Comparison of ENCODE assay signal across 19 mouse cellular contexts in genomic region chr2:79713662-79714091, GRCm38 (mm10). TPM values are rescaled to one million over a fixed set of nuclear protein-coding genes. Genes with fewer than 3 reads are reported as not detected.
A peak's percentile ranks its signal among the peaks of the same experiment; 100 is the strongest.
DNase-seq lines count a peak whose midpoint lies in the region; ATAC-seq and TF ChIP-seq lines count a peak whose summit lies in the region.
"Had no signal": no experiment of that assay in that cellular context is flagged by ENCODE, and none has a peak within 500 bp of the region (broad histone marks: within the 10 kb centered on the region; RNA-seq: fewer than 3 reads in every experiment).

No protein-coding gene starts in this region.

- 8% methylated on average over 3 of the region's 3 CpGs for WGBS in liver, embryonic 16.5 days (ENCODE audit: insufficient replicate concordance)
- WGBS in liver, embryonic 12.5 days (ENCODE audit: insufficient replicate concordance) = 13% methylated on average over 3 of the region's 3 CpGs
- 92% methylated on average over 3 of the region's 3 CpGs for WGBS in forebrain, embryonic 14.5 days

- ATAC-seq in liver, embryonic 16.5 days (ENCODE audit: low read depth) = peak; percentile 5; the same call in 1 of the 2 replicates
- no peak for ATAC-seq in liver, embryonic 12.5 days
- peak; percentile 94 for ATAC-seq in granulocyte monocyte progenitor cell, adult 5-6 weeks (replicated peaks; ENCODE audit: poor library complexity, severe bottlenecking)
- peak; percentile 93 for ATAC-seq in neutrophil, adult 5-6 weeks (ENCODE audit: extremely low read depth, insufficient number of reproducible peaks, low FRiP score, poor library complexity, severe bottlenecking)
- no peak for ATAC-seq in forebrain, embryonic 14.5 days
- ATAC-seq: intestine, embryonic 15.5 days; liver, postnatal 0 days had no signal

- TF ChIP-seq CTCF in gastrocnemius, adult 2 months (IDR thresholded peaks at IDR 0.05) = no peak
- TF ChIP-seq CTCF in left cerebral cortex, adult 2 months (IDR thresholded peaks at IDR 0.05) = no peak

- peak overlapping the region; percentile 20; the same call in 1 of the 2 replicates for H3K4me3 ChIP-seq in gastrocnemius, adult 2 months
- H3K4me3 ChIP-seq in liver, embryonic 16.5 days (ENCODE audit: low read depth, low read length) = no peak overlapping the region
- H3K4me3 ChIP-seq in liver, embryonic 12.5 days = no peak overlapping the region
- H3K4me3 ChIP-seq in left cerebral cortex, adult 2 months = no peak overlapping the region
- no peak overlapping the region for H3K4me3 ChIP-seq in forebrain, embryonic 14.5 days (ENCODE audit: low read depth, low read length)
- H3K4me3 ChIP-seq: intestine, embryonic 15.5 days; kidney, embryonic 15.5 days; layer of hippocampus, adult 2 months; megakaryocyte, embryonic 14.5 days had no signal

- H3K36me3 ChIP-seq in liver, embryonic 16.5 days (ENCODE audit: control insufficient read depth, insufficient read depth) = no peaks in the 10 kb centered on the region
- no peaks in the 10 kb centered on the region for H3K36me3 ChIP-seq in liver, embryonic 12.5 days
- H3K36me3 ChIP-seq in forebrain, embryonic 14.5 days (ENCODE audit: control insufficient read depth, insufficient read depth, low read length) = no peaks in the 10 kb centered on the region
- H3K36me3 ChIP-seq: intestine, embryonic 15.5 days; kidney, embryonic 15.5 days had no signal

- peak overlapping the region; percentile 86 for H3K27ac ChIP-seq in gastrocnemius, adult 2 months
- no peak overlapping the region for H3K27ac ChIP-seq in liver, embryonic 16.5 days (ENCODE audit: low read length)
- H3K27ac ChIP-seq in liver, embryonic 12.5 days = no peak overlapping the region
- H3K27ac ChIP-seq in left cerebral cortex, adult 2 months = no peak overlapping the region
- no peak overlapping the region for H3K27ac ChIP-seq in forebrain, embryonic 14.5 days (ENCODE audit: low read depth, low read length)
- H3K27ac ChIP-seq: intestine, embryonic 15.5 days; kidney, embryonic 15.5 days; layer of hippocampus, adult 2 months had no signal

- intact Hi-C loops in gastrocnemius, adult 2 months (cut with DNase I) = loop anchor here (1.0 kb wide), 1 partner anchor 22 kb away; no protein-coding TSS in a partner anchor
- intact Hi-C loops in left cerebral cortex, adult 2 months (cut with DNase I) = no loop called here

- no peaks in the 10 kb centered on the region for H3K9me3 ChIP-seq in liver, embryonic 16.5 days (replicated peaks; ENCODE audit: control insufficient read depth, low read length)
- no peaks in the 10 kb centered on the region for H3K9me3 ChIP-seq in liver, embryonic 12.5 days (replicated peaks)
- H3K9me3 ChIP-seq in forebrain, embryonic 14.5 days (replicated peaks; ENCODE audit: control insufficient read depth, low read length) = no peaks in the 10 kb centered on the region
- H3K9me3 ChIP-seq: intestine, embryonic 15.5 days; kidney, embryonic 15.5 days; megakaryocyte, embryonic 14.5 days had no signal

- DNase-seq in gastrocnemius, adult 2 months = no peak
- DNase-seq in gastrocnemius, adult 18-20 months (ENCODE audit: low spot score) = no peak
- DNase-seq in left cerebral cortex, adult 2 months (ENCODE audit: extremely low spot score in 1 of 2, low spot score in 2 of 2) = no peak
- no peak for DNase-seq in forebrain, embryonic 14.5 days (ENCODE audit: low spot score)
- DNase-seq: cerebellum, adult 9-10 months; liver, postnatal 0 days; retina, postnatal 1 day; spleen, adult 18-20 months; thymus, postnatal 36 days had no signal

- H3K9ac ChIP-seq in liver, embryonic 16.5 days (ENCODE audit: low read depth, low read length) = no peak overlapping the region
- H3K9ac ChIP-seq in liver, embryonic 12.5 days = no peak overlapping the region
- H3K9ac ChIP-seq in forebrain, embryonic 14.5 days (ENCODE audit: low read length) = no peak overlapping the region
- H3K9ac ChIP-seq: intestine, embryonic 15.5 days; kidney, embryonic 15.5 days; liver, postnatal 0 days had no signal

- H3K4me1 ChIP-seq in liver, embryonic 16.5 days (ENCODE audit: control insufficient read depth, low read depth, low read length) = no peaks in the 10 kb centered on the region
- H3K4me1 ChIP-seq in liver, embryonic 12.5 days = peaks cover 6% of the 10 kb centered on the region; the same call in 1 of the 2 replicates
- H3K4me1 ChIP-seq in forebrain, embryonic 14.5 days (ENCODE audit: control insufficient read depth, insufficient read depth, low read length) = no peaks in the 10 kb centered on the region
- H3K4me1 ChIP-seq: intestine, embryonic 15.5 days; kidney, embryonic 15.5 days had no signal

- no peak overlapping the region for H3K4me2 ChIP-seq in liver, embryonic 16.5 days (ENCODE audit: low read depth, low read length)
- no peak overlapping the region for H3K4me2 ChIP-seq in liver, embryonic 12.5 days
- H3K4me2 ChIP-seq in forebrain, embryonic 14.5 days (ENCODE audit: low read length) = no peak overlapping the region
- H3K4me2 ChIP-seq: intestine, embryonic 15.5 days; kidney, embryonic 15.5 days had no signal

- H3K27me3 ChIP-seq in liver, embryonic 16.5 days (ENCODE audit: control insufficient read depth, insufficient read depth, low read depth, low read length) = no peaks in the 10 kb centered on the region
- H3K27me3 ChIP-seq in liver, embryonic 12.5 days (replicated peaks) = no peaks in the 10 kb centered on the region
- H3K27me3 ChIP-seq in forebrain, embryonic 14.5 days (replicated peaks; ENCODE audit: control insufficient read depth, insufficient read depth, low read length) = no peaks in the 10 kb centered on the region
- H3K27me3 ChIP-seq: intestine, embryonic 15.5 days; kidney, embryonic 15.5 days; megakaryocyte, embryonic 14.5 days had no signal

RNA-seq across cellular contexts. Expression of gene Ppp1r1c, which starts 6.1 kb away (rescaled TPM):
- under 1 TPM in 1 of 2 experiments, not detected in 1; 0.42 TPM for total RNA-seq in gastrocnemius, adult 2 months (2021)
- under 1 TPM in 1 of 2 experiments, not detected in 1; 0.50 TPM for total RNA-seq in gastrocnemius, adult 18-20 months (2021)
- not detected in 2 replicates for polyA plus RNA-seq in liver, embryonic 16.5 days (2015; fragmentation: Nextera tagmentation; extraction: Ambion mirVana)
- not detected in 2 replicates for polyA plus RNA-seq in liver, embryonic 12.5 days (2016; fragmentation: Nextera tagmentation; extraction: Ambion mirVana)
- not detected in 2 replicates for total RNA-seq in granulocyte monocyte progenitor cell, adult 5-6 weeks (2014; fragmentation: Nextera tagmentation)
- not detected in 2 replicates for total RNA-seq in granulocyte monocyte progenitor cell, adult 5-6 weeks (2017)
- total RNA-seq in neutrophil, adult 5-6 weeks (2017) = 0.58 TPM in 1 of 2 replicates, not detected in the other
- total RNA-seq in left cerebral cortex, adult 2 months (2021) = not detected
- 0.25 and 0.28 TPM in 2 replicates for polyA plus RNA-seq in forebrain, embryonic 14.5 days (2014; fragmentation: Nextera tagmentation; extraction: Ambion mirVana)
- total RNA-seq: adrenal gland, adult 18-20 months had no signal
- polyA plus RNA-seq: intestine, embryonic 15.5 days; limb, embryonic 11.5 days; liver, postnatal 0 days had no signal

Comparison
In these comparisons a context has a peak if more than half of its experiments do, and no peak if none do; other contexts are left out.
1. ATAC-seq: peak in liver, embryonic 16.5 days (single experiment), granulocyte monocyte progenitor cell, adult 5-6 weeks (single experiment) and neutrophil, adult 5-6 weeks (single experiment); none in liver, embryonic 12.5 days (single experiment) and forebrain, embryonic 14.5 days (single experiment).